In the genomic region with DNA sequence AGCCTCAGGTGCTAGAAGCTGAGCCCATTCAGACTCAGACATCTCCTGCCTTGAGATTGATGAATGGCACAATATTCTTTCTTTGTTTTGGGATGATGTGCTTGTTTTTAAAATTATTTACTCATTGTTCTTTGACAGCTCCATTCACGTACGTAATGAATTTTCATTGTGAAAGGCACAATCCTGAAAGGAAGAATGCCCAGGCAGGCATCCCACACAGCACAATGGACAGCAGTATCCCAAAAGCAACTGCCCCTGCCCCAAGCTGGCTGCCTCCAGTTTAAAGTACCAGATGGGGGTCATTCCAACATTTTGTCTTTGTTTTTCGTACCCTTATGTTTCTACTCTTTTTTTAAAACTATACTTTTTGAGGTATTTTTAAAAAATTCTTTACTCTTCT, we compare ENCODE assay signal across 28 mouse cellular contexts.
"Had no signal": no experiment of that assay in that cellular context is flagged by ENCODE, and none has a peak within 500 bp of the region (broad histone marks: within the 10 kb centered on the region; RNA-seq: fewer than 3 reads in every experiment).

No protein-coding gene starts in this region.

- H3K9ac ChIP-seq: embryonic facial prominence, embryonic 12.5 days; embryonic facial prominence, embryonic 13.5 days; embryonic facial prominence, embryonic 15.5 days; forebrain, embryonic 12.5 days; forebrain, embryonic 13.5 days; forebrain, embryonic 15.5 days; forebrain, postnatal 0 days had no signal

- H3K4me3 ChIP-seq: embryonic facial prominence, embryonic 10.5 days; embryonic facial prominence, embryonic 12.5 days; embryonic facial prominence, embryonic 13.5 days; embryonic facial prominence, embryonic 15.5 days; erythroblast, embryonic 14.5 days; forebrain, embryonic 10.5 days; forebrain, embryonic 12.5 days; forebrain, embryonic 13.5 days; forebrain, embryonic 15.5 days; gastrocnemius, adult 2 months; heart, adult 2 months had no signal

- H3K4me1 ChIP-seq: embryonic facial prominence, embryonic 10.5 days; embryonic facial prominence, embryonic 12.5 days; embryonic facial prominence, embryonic 13.5 days; embryonic facial prominence, embryonic 15.5 days; forebrain, embryonic 10.5 days; forebrain, embryonic 12.5 days; forebrain, embryonic 13.5 days; forebrain, embryonic 15.5 days had no signal

- DNase-seq: cerebellum, adult 8-10 months; cerebellum, adult 9-10 months; cerebellum, adult 9-11 months; cerebellum, postnatal 10 days; cerebellum, postnatal 14 days; cerebellum, postnatal 25 days; cerebellum, postnatal 36 days; embryo, embryonic 11 days; forebrain, postnatal 0 days; gastrocnemius, adult 2 months; gastrocnemius, postnatal 10 days; gastrocnemius, postnatal 14 days; gastrocnemius, postnatal 25 days; gastrocnemius, postnatal 36 days; heart, adult 11 months; heart, adult 18-20 months; heart, adult 2 months had no signal

- H3K36me3 ChIP-seq: embryonic facial prominence, embryonic 10.5 days; embryonic facial prominence, embryonic 12.5 days; embryonic facial prominence, embryonic 13.5 days; embryonic facial prominence, embryonic 15.5 days; forebrain, embryonic 10.5 days; forebrain, embryonic 12.5 days; forebrain, embryonic 15.5 days had no signal

- H3K27ac ChIP-seq: embryonic facial prominence, embryonic 10.5 days; embryonic facial prominence, embryonic 12.5 days; embryonic facial prominence, embryonic 13.5 days; embryonic facial prominence, embryonic 15.5 days; forebrain, embryonic 10.5 days; forebrain, embryonic 12.5 days; forebrain, embryonic 13.5 days; forebrain, embryonic 15.5 days; gastrocnemius, adult 2 months; heart, adult 2 months had no signal

- H3K9me3 ChIP-seq: embryonic facial prominence, embryonic 10.5 days; embryonic facial prominence, embryonic 12.5 days; embryonic facial prominence, embryonic 13.5 days; embryonic facial prominence, embryonic 15.5 days; forebrain, embryonic 10.5 days; forebrain, embryonic 12.5 days; forebrain, embryonic 13.5 days; forebrain, embryonic 15.5 days had no signal

- ATAC-seq: forebrain, embryonic 13.5 days; forebrain, embryonic 14.5 days; forebrain, embryonic 15.5 days; forebrain, embryonic 16.5 days; forebrain, postnatal 0 days had no signal

- H3K27me3 ChIP-seq: embryonic facial prominence, embryonic 12.5 days; embryonic facial prominence, embryonic 13.5 days; embryonic facial prominence, embryonic 15.5 days; forebrain, embryonic 12.5 days; forebrain, embryonic 13.5 days; forebrain, embryonic 15.5 days had no signal

- H3K4me2 ChIP-seq: embryonic facial prominence, embryonic 12.5 days; embryonic facial prominence, embryonic 13.5 days; embryonic facial prominence, embryonic 15.5 days; forebrain, embryonic 12.5 days; forebrain, embryonic 13.5 days; forebrain, embryonic 15.5 days had no signal
